Mouse (Mus musculus): ENCODE results near the gene Dll3.
"Not testable (repeated sequence)": the region's sequence is repeated elsewhere in the genome, so short reads cannot be mapped to it uniquely, and the experiment has no call there.

Gene Dll3

DNA sequence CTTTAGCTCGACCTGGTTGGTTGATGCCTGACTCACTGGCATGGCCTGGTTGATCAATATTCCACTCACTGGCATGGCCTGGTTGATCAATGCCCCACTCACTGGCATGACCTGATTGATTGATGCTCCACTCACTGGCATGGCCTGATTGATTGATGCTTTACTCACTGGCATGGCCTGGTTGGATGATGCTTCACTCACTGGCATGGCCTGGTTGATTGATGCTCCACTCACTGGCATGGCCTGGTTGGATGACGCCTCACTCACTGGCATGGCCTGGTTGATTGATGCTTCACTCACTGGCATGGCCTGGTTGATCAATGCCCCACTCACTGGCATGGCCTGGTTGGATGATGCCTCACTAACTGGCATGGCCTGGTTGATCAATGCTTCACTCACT is 58.1 kb downstream of the Dll3 start:
- not testable (repeated sequence) for DNase-seq

Measured in kidney, postnatal 14 days (tissue).